Mouse (Mus musculus): Measurements from ENCODE around the gene Fbxo36.

- TF ChIP-seq TAL1 (IDR thresholded peaks at IDR 0.05; ENCODE audit: low read length) (no peak), GATA1 (IDR thresholded peaks at IDR 0.05; ENCODE audit: low read length) (no peak)
Measured at GRCm38 (mm10) chr1:84799166-84799565, 40.5 kb upstream of the Fbxo36 start.

All from erythroblast, embryonic 14.5 days (primary cell).